Mouse (Mus musculus) MEL (cell line): ENCODE results near the gene Wdr34.

Experiments used
- BHLHE40 ChIP-seq: IDR thresholded peaks from 2 replicates; pipeline ENCODE4 v1.6.1; 2012; ENCODE audit warnings: low read depth, mild to moderate bottlenecking, inconsistent platforms, low read length, improper control_type of control experiment, borderline replicate concordance
- CTCF ChIP-seq, 3 experiments: IDR thresholded peaks in 2 of 3; conservative IDR thresholded peaks in 1 of 3; 2 replicates each; pipeline ENCODE4 v1.5.1; 2011 to 2012; ENCODE audit warnings: low read length in 3 of 3, low read depth in 2 of 3, mild to moderate bottlenecking in 2 of 3, improper control_type of control experiment in 1 of 3, inconsistent platforms in 1 of 3, mixed read lengths in 1 of 3, moderate library complexity in 1 of 3; ENCODE audit not compliant: control insufficient read depth in 1 of 3, insufficient read depth in 1 of 3, poor library complexity in 1 of 3, severe bottlenecking in 1 of 3
- KAT2A ChIP-seq: conservative IDR thresholded peaks from 2 replicates; pipeline ENCODE4 v1.6.1; 2012; ENCODE audit warnings: low read depth, low read length, improper control_type of control experiment, inconsistent platforms
- NRF1 ChIP-seq: IDR thresholded peaks from 2 replicates; pipeline ENCODE4 v1.6.1; 2014; ENCODE audit warnings: low read depth, mild to moderate bottlenecking, inconsistent platforms, low read length, improper control_type of control experiment, moderate library complexity; ENCODE audit not compliant: poor library complexity, insufficient read depth, severe bottlenecking
- TAL1 ChIP-seq: IDR thresholded peaks from 2 replicates; pipeline ENCODE4 v1.6.1; 2012; ENCODE audit warnings: mild to moderate bottlenecking, inconsistent platforms, low read length, moderate library complexity, mixed read lengths

DNA sequence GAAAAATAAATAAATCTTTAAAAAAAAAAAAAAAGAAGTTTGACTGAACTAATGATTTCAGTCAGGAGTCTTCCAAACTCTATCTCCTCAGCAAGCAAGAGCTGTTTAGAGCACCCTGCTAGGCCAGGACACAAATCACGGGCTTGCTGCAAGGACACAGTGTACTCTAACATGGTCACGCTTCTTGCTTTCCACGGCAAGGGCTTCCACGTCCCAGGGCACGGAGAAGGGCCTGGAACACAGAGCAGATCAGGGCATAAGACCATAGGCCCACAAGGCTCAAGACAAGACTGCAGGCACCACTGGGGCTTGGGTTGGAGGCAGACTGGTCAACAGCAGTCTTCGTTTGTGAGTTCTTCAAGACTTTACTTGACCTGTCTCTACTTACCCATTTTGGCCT is 1.6 kb downstream of the Wdr34 start:
- TF ChIP-seq BHLHE40 (no peak), TAL1 (no peak), CTCF (IDR thresholded peaks at IDR 0.05 in 2 of 3, conservative IDR thresholded peaks at IDR 0.05 in 1 of 3; ENCODE audit: control insufficient read depth in 1 of 3, insufficient read depth in 1 of 3, low read depth in 2 of 3, low read length in 3 of 3, poor library complexity in 1 of 3, severe bottlenecking in 1 of 3) (no peak), KAT2A (no peak), NRF1 (no peak)
